Mouse (Mus musculus) C2C12 (cell line): ENCODE data around the gene Gm21454.
"Not testable (repeated sequence)": the region's sequence is repeated elsewhere in the genome, so short reads cannot be mapped to it uniquely, and the experiment has no call there.

Experiments used
- CEBPB ChIP-seq: IDR thresholded peaks from one replicate; pipeline ENCODE4 v1.6.1; 2011; ENCODE audit warnings: low read depth, mild to moderate bottlenecking, control low read depth, moderate library complexity
- CTCF ChIP-seq: IDR thresholded peaks from one replicate; pipeline ENCODE4 v1.5.1; 2011; ENCODE audit not compliant: control insufficient read depth, insufficient read depth, insufficient read length
- MAX ChIP-seq: IDR thresholded peaks from one replicate; pipeline ENCODE4 v1.6.1; 2011; ENCODE audit warnings: mild to moderate bottlenecking, control low read depth
- MYOD1 ChIP-seq: IDR thresholded peaks from one replicate; pipeline ENCODE4 v1.6.1; 2011; ENCODE audit warnings: low read depth; ENCODE audit not compliant: control insufficient read depth, insufficient read length
- MYOG ChIP-seq: IDR thresholded peaks from one replicate; pipeline ENCODE4 v1.6.1; 2011; ENCODE audit not compliant: control insufficient read depth, insufficient read length; ENCODE audit errors: extremely low read depth
- USF1 ChIP-seq: IDR thresholded peaks from one replicate; pipeline ENCODE4 v1.6.1; 2011; ENCODE audit warnings: low read depth, mild to moderate bottlenecking, control low read depth, moderate library complexity

GRCm38 (mm10) chrY:13252091-13252490 lies at the start of gene Gm21454, which contains the start of gene Gm21440:
- not testable (repeated sequence) for TF ChIP-seq CTCF, MYOG, USF1, CEBPB, MAX, MYOD1
